Mouse (Mus musculus) intestine, embryonic 14.5 days (tissue): Measurements from ENCODE around the gene Pak7. TPM values are rescaled to one million over a fixed set of nuclear protein-coding genes. Genes with fewer than 3 reads are reported as not detected.

Source experiments
- ATAC-seq: fragments of 200-750 bp; cut with Nextera tagmentation; replicated peaks from 2 replicates; pipeline ENCODE4 v1.8.0; 2017; ENCODE audit warnings: low read depth, moderate number of reproducible peaks, moderate TSS enrichment, moderate library complexity; ENCODE audit not compliant: low FRiP score, low TSS enrichment
- DNase-seq: peaks from one replicate; pipeline ENCODE4 v3.0.0-alpha.2; 2018; ENCODE audit warnings: low spot score
- H3K27ac ChIP-seq: fragments of 300-500 bp; sonication (generic); 2 replicates; pipeline ENCODE4 v1.5.1; 2014; ENCODE audit warnings: low read depth, mild to moderate bottlenecking, control low read depth
- H3K27me3 ChIP-seq: fragments of 300-500 bp; sonication (generic); replicated peaks from 2 replicates; pipeline ENCODE4 v1.6.1; 2014; ENCODE audit warnings: low read length, control low read depth; ENCODE audit not compliant: control insufficient read depth, insufficient read depth
- H3K36me3 ChIP-seq: fragments of 300-500 bp; sonication (generic); 2 replicates; pipeline ENCODE4 v1.6.1; 2014; ENCODE audit warnings: low read length, control low read depth; ENCODE audit not compliant: control insufficient read depth, insufficient read depth
- H3K4me1 ChIP-seq: fragments of 300-500 bp; sonication (generic); replicated peaks from 2 replicates; pipeline ENCODE4 v1.6.1; 2014; ENCODE audit warnings: low read length, control low read depth, mixed read lengths; ENCODE audit not compliant: control insufficient read depth, insufficient read depth
- H3K4me2 ChIP-seq: fragments of 300-500 bp; sonication (generic); 2 replicates; pipeline ENCODE4 v1.6.1; 2014; ENCODE audit warnings: low read length
- H3K4me3 ChIP-seq: fragments of 300-500 bp; sonication (generic); 2 replicates; pipeline ENCODE4 v1.5.1; 2014; ENCODE audit warnings: low read depth, low read length, control low read depth, mixed read lengths
- H3K9ac ChIP-seq: fragments of 300-500 bp; sonication (generic); 2 replicates; pipeline ENCODE4 v1.6.1; 2014; ENCODE audit warnings: mild to moderate bottlenecking, low read length
- H3K9me3 ChIP-seq: fragments of 300-500 bp; sonication (generic); 2 replicates; pipeline ENCODE4 v1.6.1; 2016; ENCODE audit warnings: low read length, control low read depth; ENCODE audit not compliant: control insufficient read depth
- WGBS: fragments of 180-500 bp; shearing (Covaris S2); extraction: QIAGEN DNeasy Blood & Tissue Kit; methylation state at CpG from one replicate; pipeline ENCODE4 v1.1.7; 2014; 5-methylcytosine and 5-hydroxymethylcytosine counted together
- polyA plus RNA-seq: library from polyadenylated mRNA; unstranded; fragments of >200 nt; fragmentation: Nextera tagmentation; extraction: Ambion mirVana; gene quantifications from 2 replicates; pipeline ENCODE4 v1.2.1, GENCODE M21; 2014

The Pak7 gene
- polyA plus RNA-seq: 1.1 and 1.7 TPM in 2 replicates

DNA sequence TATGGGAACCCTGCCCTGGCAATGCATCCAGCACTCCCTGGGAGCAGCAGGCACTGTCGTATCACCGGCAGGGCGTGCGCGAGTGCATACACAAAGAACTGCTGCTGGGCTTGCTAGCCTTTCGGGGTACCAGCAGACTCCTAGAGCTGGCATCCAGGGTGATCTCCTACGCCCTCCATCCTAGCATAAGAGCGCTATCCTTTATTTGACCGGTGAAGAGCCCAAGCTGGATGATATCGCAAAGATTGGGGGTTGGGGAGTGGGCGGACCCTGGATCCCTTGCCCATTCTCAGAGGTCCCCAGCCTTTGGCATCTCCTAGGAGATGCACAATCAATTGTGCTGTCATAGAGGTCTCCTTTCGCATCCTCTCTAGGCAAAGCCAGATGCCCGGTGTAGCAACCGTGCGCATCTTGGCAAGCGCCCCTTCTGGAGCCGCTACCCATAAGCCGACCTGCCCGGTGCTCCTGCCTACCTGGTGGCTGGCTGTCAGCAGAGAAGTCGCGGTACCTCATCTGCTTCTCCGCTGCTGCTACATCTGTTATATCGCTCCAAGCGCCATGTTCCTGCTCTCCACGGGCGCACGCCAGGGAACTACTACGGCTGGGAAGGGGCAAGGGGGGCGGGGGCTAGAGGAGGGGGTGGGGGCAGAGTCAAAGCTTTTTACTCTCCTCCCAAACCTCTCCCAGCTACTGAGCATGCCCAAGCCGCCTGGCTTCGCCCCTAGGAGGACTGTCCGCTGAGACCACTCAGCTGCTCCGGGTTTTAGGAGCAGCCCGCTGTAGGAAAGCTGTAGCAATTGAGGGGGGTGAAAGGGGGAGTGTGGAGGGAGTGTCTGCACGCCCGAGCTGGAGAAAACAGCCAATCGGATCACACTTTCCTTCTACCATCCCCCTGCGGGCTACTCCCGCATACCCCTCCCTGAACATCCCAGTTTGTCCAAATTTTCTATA, at the start of gene Pak7:
Pak7 (minus strand) TSS at position 787 of the 951 bp plus-strand sequence.
- no peak within 1 kb of the TSS for H3K27ac ChIP-seq
- peak; percentile 75 for DNase-seq
- H3K4me3 ChIP-seq: peak within 1 kb of the TSS; percentile 48
- 1% methylated on average over 39 of the region's 39 CpGs for WGBS
- peak; percentile 94 for ATAC-seq
- peak within 1 kb of the TSS; percentile 80 for H3K4me2 ChIP-seq
- no peaks in the 10 kb centered on the region for H3K36me3 ChIP-seq
- H3K9me3 ChIP-seq: no peaks in the 10 kb centered on the region
- peak within 1 kb of the TSS; percentile 38 for H3K9ac ChIP-seq
- H3K4me1 ChIP-seq: peaks cover 4% of the 10 kb centered on the region; the same call in 1 of the 2 replicates
- peaks cover 16% of the 10 kb centered on the region for H3K27me3 ChIP-seq

DNA sequence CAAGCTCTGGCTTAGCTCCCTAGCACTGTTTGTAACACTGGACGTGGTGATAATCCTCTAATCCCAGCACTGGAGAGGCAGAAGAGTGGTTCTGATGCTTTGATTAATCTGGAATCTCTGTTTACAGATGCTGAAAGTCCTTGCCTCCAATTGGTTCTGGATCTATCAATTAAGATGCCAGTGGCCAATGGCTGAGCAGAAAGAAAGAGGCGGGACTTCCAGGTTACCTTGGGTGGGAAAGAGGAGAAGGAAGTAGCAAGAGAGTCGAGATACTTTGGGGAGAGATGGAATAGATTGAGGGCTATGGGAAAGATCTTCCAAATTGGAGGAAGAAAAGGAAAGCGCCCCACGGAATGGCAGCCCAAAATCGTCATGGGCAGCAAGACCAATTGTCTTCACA, 37.8 kb upstream of the Pak7 start:
- Histone ChIP-seq H3K27me3 (no peaks in the 10 kb centered on the region), H3K4me1 (no peaks in the 10 kb centered on the region), H3K27ac (no peak overlapping the region), H3K36me3 (no peaks in the 10 kb centered on the region), H3K4me3 (no peak overlapping the region), H3K9ac (no peak overlapping the region), H3K9me3 (no peaks in the 10 kb centered on the region), H3K4me2 (no peak overlapping the region)
- WGBS: 74% methylated on average over 6 of the region's 6 CpGs
- ATAC-seq: no peak
- DNase-seq: no peak

DNA sequence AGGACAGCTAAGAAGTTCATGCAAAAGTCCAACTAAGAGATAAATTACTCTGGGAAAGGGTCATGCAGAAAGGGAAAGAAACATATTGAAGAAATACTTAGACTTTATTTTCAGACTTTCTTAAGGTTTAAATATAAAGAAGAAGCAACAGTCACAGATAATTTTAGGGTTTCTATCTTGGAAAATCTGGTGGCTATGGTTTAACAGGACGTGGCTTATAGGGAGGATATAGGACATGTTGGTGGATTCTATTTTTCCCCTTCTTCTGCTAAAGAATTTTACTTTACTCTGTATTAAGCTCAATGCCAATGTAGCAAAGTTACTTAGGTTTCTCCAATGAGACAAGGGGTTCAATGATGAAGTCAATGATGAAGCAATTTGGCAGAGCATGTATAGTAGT, 31.8 kb upstream of the Pak7 start:
- no peak overlapping the region for H3K9ac ChIP-seq
- DNase-seq: no peak
- no peaks in the 10 kb centered on the region for H3K4me1 ChIP-seq
- no peak overlapping the region for H3K4me3 ChIP-seq
- H3K27me3 ChIP-seq: no peaks in the 10 kb centered on the region
- WGBS: 83% methylated on average over 1 of the region's 1 CpGs
- no peak overlapping the region for H3K27ac ChIP-seq
- no peaks in the 10 kb centered on the region for H3K9me3 ChIP-seq
- no peak for ATAC-seq
- no peaks in the 10 kb centered on the region for H3K36me3 ChIP-seq
- H3K4me2 ChIP-seq: no peak overlapping the region

DNA sequence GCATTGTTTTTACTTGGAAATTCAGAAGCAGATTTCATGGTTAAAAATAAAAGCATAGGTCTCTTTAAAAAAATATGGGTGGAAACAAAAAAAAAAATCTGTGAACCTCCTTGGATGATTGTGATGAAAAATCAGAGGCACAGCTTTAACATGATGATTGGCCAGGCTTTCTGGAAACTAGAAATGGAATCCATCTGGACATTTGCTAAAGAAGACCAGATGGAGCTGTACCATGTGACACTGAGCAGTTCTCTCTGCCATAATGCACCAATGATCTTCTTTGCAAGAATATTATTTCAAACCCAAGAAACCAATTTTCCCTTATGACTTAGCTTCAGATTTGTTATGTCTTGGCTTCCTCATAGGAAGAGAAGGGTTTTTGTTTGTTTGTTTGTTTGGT, 28.6 kb upstream of the Pak7 start:
- Histone ChIP-seq H3K36me3 (no peaks in the 10 kb centered on the region), H3K27ac (no peak overlapping the region), H3K9ac (no peak overlapping the region), H3K4me3 (no peak overlapping the region), H3K4me2 (no peak overlapping the region), H3K9me3 (no peaks in the 10 kb centered on the region), H3K4me1 (no peaks in the 10 kb centered on the region), H3K27me3 (no peaks in the 10 kb centered on the region)
- DNase-seq: no peak
- ATAC-seq: no peak

GRCm38 (mm10) chr2:136402587-136402986, 14.8 kb upstream of the Pak7 start:
- Histone ChIP-seq H3K4me3 (no peak overlapping the region), H3K36me3 (no peaks in the 10 kb centered on the region), H3K27me3 (no peaks in the 10 kb centered on the region), H3K27ac (no peak overlapping the region), H3K4me1 (no peaks in the 10 kb centered on the region), H3K9me3 (no peaks in the 10 kb centered on the region), H3K9ac (no peak overlapping the region), H3K4me2 (no peak overlapping the region)
- WGBS: 87% methylated on average over 4 of the region's 4 CpGs
- ATAC-seq (no peak), DNase-seq (no peak)

DNA sequence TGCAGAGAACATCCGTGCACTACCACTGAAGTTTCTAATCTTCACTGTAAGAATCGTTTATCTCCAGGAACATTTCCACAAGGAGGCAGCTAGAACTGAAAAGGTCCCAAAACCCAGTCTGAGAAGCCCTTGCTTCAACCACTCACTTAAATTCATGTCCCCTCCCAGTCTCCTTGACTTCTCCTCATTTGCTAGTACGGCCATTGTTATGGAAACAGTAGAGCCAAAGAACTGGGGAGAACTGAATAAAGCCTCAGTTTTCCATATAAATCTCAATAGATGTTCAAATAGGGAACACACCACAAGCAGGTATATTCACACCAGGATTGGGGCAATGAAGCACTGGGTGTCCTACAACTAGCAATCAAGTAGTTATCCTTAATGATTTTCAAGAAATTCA, 12.4 kb downstream of the Pak7 start:
- Histone ChIP-seq H3K4me2 (no peak overlapping the region), H3K4me3 (no peak overlapping the region), H3K9ac (no peak overlapping the region), H3K9me3 (no peaks in the 10 kb centered on the region), H3K4me1 (no peaks in the 10 kb centered on the region), H3K36me3 (no peaks in the 10 kb centered on the region), H3K27me3 (no peaks in the 10 kb centered on the region), H3K27ac (no peak overlapping the region)
- no peak for DNase-seq
- no peak for ATAC-seq
- WGBS: 54% methylated on average over 3 of the region's 3 CpGs

DNA sequence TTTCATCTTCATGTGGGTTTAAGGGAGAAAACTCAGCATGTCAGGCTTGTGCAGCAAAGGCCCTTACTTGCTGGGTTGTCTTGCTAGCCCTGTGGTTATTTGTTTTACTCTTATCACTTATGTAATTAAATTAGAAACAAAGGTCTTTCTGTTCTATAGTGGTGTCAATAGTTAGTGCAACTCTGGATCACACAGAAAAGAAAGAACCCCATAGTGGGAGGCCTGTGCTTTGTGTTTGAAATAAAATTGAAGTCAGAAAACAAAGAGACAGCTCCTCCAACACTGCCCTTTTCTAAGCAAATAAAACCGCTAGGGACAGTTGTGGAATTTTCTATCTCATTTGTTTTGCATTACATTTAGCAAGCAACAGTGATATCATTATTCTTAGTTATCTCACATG, 15.4 kb downstream of the Pak7 start:
- ATAC-seq (no peak), DNase-seq (no peak)
- no peaks in the 10 kb centered on the region for H3K36me3 ChIP-seq
- H3K27me3 ChIP-seq: no peaks in the 10 kb centered on the region
- H3K4me3 ChIP-seq: no peak overlapping the region
- 81% methylated on average over 1 of the region's 1 CpGs for whole genome bisulfite sequencing
- H3K9me3 ChIP-seq: no peaks in the 10 kb centered on the region
- no peak overlapping the region for H3K9ac ChIP-seq
- H3K4me2 ChIP-seq: no peak overlapping the region
- no peaks in the 10 kb centered on the region for H3K4me1 ChIP-seq
- H3K27ac ChIP-seq: no peak overlapping the region

- Histone ChIP-seq H3K9ac (no peak overlapping the region), H3K4me3 (no peak overlapping the region), H3K9me3 (no peaks in the 10 kb centered on the region), H3K4me1 (no peaks in the 10 kb centered on the region), H3K27ac (no peak overlapping the region), H3K27me3 (no peaks in the 10 kb centered on the region), H3K36me3 (no peaks in the 10 kb centered on the region), H3K4me2 (no peak overlapping the region)
- no peak for DNase-seq
- ATAC-seq: no peak
- WGBS: 81% methylated on average over 2 of the region's 2 CpGs
These were observed 36.2 kb downstream of the Pak7 start for GRCm38 (mm10) chr2:136351393-136352096.
